Mouse (Mus musculus): ENCODE results near the gene Gm20498. TPM values are rescaled to one million over a fixed set of nuclear protein-coding genes. Genes with fewer than 3 reads are reported as not detected.
"Not testable (repeated sequence)": the region's sequence is repeated elsewhere in the genome, so short reads cannot be mapped to it uniquely, and the experiment has no call there.

The Gm20498 gene
- total RNA-seq (2022): 10 to 100 TPM; 40.0 to 48.0 (median 46.3) TPM

- DNase-seq (ENCODE audit: low spot score): peak; percentile 84
Measured at GRCm38 (mm10) chr12:81532316-81533028, at the start of gene Gm20498, which contains the start of gene Synj2bp. Gene Gm20498 (minus strand): TSS chr12:81532905. Gene Synj2bp (minus strand): TSS chr12:81532911.

DNA sequence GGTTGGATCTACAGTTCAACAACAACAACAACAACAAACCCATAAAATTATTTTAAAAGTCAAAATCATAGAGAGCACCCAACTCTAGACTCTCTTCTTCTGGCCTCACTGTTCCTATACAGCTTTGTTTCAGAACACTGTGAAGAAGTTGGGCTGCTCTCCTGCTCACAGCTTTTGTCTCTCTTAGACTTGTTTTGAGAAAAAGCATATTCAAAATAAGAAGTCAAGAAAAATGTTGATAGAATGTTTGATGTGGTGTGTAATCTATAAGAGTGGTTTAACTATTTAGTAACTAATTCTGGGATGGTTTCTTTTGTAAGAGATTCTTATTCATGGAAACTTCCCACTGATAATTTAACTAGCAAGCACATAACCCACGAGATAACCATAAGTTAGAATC, 35.7 kb upstream of the Gm20498 start, which contains the start of gene Adam21:
Adam21 (minus strand) TSS at position 101 of the 400 bp plus-strand sequence.
- no peak for DNase-seq (ENCODE audit: low spot score)

DNA sequence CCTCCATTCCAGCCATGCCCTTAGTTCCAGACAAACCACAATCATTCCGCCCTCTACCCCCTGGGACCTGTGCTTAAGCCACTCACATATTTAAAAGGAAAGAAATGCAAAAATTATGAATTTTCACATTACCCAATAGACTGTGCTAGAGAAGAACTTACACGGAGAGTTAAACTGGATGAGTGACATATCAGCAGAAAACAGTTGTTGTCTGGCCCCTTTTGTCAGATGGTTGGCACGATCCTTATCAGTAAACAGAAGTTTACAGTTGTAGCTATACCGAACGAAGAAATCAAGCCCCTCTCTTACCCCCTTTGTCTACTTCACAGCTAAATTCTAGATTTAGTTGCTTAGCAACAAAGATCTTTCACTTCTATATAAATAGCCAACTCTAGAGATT, 35.2 kb upstream of the Gm20498 start:
- no peak for DNase-seq (ENCODE audit: low spot score)

DNA sequence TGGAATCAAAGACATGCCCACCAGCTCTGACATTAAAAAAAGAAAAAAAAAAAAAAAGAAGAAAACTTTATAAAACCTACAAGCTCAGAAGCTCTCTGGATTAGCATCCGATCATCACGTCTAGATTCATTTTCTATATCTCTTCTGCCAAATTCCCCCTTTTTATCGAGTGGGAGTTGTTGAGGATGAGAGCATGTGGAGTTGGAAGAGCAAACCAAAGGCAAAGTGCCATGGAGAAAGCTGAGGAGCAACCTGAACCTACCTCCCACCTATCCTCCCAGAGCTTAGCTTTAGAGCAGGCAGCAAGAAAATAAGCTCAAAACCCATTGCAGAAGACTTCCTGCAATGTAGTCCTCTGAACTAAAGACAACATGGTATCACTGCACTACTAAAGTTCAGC, 31.5 kb upstream of the Gm20498 start:
- DNase-seq (ENCODE audit: low spot score): no peak

GRCm38 (mm10) chr12:81549286-81549685, 16.6 kb upstream of the Gm20498 start:
- DNase-seq (ENCODE audit: low spot score): no peak

DNA sequence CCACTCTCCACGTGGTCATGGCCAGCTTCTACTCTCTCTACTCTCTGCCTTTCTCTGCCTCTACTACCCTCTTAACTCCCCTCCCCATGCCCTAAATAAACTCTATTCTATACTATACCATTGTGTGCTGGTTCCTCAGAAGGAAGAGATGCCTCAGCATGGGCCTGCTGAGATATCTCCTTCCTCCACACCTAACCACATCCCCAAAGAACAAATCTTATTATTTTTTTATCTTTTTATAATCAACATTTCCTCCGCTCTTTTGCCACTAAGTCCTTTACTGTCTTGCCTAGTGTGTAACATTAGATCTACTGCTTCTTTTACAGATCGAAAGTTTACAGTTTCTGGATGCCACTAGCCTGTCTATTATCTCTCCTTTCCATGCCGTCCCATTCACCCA, 14.5 kb upstream of the Gm20498 start:
- no peak for DNase-seq (ENCODE audit: low spot score)

DNA sequence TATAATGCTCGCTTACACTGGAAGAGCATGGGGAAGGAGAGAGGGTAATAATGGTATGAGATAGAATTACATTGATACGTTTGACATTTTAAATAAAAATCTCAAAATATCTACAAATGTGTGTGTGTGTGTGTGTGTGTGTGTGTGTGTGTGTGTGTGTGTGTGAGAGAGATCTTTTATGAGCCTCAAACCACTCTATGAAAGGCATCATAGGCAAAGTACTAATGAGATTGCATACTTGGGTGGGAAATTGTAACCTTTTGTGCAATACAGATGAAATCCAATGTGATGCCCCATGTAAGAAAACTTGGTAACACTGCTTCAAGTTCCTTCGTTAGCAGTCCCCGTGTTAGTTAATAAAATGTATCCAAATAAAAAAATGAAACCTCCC, 319 bp upstream of the Gm20498 start:
- no peak for DNase-seq (ENCODE audit: low spot score)

GRCm38 (mm10) chr12:81530587-81530986, 2.1 kb downstream of the Gm20498 start:
- not testable (repeated sequence) for DNase-seq (ENCODE audit: low spot score)

GRCm38 (mm10) chr12:81496906-81497305, 35.8 kb downstream of the Gm20498 start:
- DNase-seq (ENCODE audit: low spot score): not testable (repeated sequence)

GRCm38 (mm10) chr12:81490491-81490890, 42.2 kb downstream of the Gm20498 start:
- DNase-seq (ENCODE audit: low spot score): no peak

- no peak for DNase-seq (ENCODE audit: low spot score)
Measured at GRCm38 (mm10) chr12:81485311-81485710, 47.4 kb downstream of the Gm20498 start.

DNA sequence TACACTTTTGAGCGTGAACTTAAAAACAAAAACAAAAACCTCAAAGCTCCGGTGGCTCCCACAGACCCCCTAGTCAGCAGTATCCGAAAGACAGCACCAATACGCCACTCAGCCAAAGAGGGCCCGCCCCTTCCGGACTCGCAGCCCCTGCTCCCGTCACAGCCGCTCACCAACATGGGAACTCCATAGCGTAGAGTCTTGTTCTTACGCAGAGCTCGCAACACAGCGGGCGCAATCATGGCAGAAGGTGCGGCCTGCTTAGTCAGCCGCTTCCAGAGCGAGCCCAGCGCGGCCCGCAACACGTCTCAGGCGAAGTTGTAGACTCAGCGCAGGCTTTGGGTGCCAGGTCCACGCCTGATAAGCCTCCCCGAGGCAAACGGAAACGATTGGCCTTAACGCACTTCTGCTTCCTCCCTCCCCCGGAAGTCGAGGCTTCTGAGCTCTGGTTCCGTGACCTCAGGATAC, 47.9 kb downstream of the Gm20498 start, which contains the start of gene Cox16:
Cox16 (minus strand) TSS at position 401 of the 465 bp plus-strand sequence.
- peak; percentile 91 for DNase-seq (ENCODE audit: low spot score)

- no peak for DNase-seq (ENCODE audit: low spot score)
Measured at GRCm38 (mm10) chr12:81484212-81484611, 48.5 kb downstream of the Gm20498 start.

GRCm38 (mm10) chr12:81483656-81484055, 49.0 kb downstream of the Gm20498 start:
- peak; percentile 1 for DNase-seq (ENCODE audit: low spot score)

GRCm38 (mm10) chr12:81459051-81459450, 73.7 kb downstream of the Gm20498 start:
- DNase-seq (ENCODE audit: low spot score): not testable (repeated sequence)

- not testable (repeated sequence) for DNase-seq (ENCODE audit: low spot score)
Measured at GRCm38 (mm10) chr12:81438985-81439384, 93.7 kb downstream of the Gm20498 start.

DNA sequence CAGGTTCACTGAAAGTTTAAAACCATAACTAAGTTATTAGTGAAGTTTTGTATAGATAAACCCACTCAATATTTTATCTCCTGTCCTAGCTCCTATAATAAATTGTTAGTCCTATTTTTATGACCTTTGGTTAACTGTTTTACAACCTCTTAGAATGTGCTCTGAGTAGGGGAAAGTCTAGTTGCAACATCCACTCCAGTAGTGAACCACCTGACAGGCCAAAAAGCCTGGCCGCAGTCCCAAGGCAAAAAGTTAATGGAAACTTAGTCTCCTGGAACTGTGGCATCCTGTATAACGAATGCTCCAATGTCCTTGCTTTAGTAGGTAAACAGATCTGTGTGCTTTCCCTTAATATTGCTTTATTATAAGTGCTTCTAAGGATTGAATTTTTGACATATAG, 97.9 kb downstream of the Gm20498 start:
- DNase-seq (ENCODE audit: low spot score): not testable (repeated sequence)

DNA sequence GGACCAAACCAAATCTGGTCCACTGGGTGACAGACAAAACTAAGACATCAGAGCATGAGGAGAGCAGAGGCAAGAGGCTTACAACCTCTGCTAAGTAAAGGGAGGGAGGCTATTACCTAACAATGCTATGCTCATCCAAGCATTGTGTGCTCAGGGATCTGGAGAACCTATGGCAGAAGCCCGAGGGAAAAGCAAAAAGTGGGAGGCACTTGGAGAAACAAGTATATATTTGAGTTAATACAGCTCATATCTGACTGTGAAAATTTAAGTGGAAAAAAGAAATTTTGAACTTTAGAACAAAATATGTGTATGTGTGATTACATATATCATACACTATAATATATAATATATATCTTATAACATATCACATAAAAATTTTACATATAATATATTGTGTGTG, 110.9 kb downstream of the Gm20498 start, which contains the start of gene Adam4:
Adam4 (minus strand) TSS at position 101 of the 400 bp plus-strand sequence.
- DNase-seq (ENCODE audit: low spot score): no peak

DNA sequence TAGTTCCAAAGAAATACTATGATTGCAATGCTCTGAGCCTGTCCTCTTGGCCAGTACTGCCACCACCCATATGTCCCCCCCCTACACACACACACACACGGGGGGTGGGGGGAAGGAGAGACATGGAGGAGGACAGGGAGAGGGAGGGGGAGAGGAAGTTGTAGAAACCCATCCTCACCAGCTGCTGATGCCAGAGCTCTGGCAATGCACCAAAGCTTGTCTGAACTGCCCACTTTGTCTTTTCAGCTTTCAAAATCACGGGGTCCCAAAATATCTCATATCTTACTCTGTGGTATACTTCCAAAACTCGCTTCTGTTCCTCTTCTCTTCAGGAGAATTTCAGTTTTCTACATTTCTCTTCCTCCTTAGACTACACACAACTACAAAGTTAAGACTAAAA, 119.5 kb downstream of the Gm20498 start:
- DNase-seq (ENCODE audit: low spot score): no peak

GRCm38 (mm10) chr12:81408966-81409365, 123.7 kb downstream of the Gm20498 start:
- no peak for DNase-seq (ENCODE audit: low spot score)

DNA sequence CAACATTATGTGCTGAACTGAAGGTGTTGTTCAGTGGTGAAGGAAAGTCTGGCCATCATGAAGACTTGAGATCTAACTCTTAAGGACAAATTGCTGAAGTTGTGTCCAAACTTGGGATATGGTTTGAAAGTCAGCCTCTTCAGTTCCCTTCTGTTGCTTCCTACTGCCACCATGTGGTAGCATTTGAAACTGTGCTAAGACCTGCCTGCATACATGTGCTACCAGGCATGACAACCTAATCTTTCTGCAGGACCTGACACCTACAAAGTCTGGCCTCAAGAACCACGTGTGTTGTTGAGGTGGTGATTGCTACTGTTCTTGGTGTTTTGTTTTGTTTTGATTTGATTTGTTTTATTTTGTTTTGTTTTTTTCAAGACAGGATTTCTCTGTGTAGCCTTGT, 130.5 kb downstream of the Gm20498 start:
- DNase-seq (ENCODE audit: low spot score): peak; percentile 38

- DNase-seq (ENCODE audit: low spot score): not testable (repeated sequence)
Measured at GRCm38 (mm10) chr12:81379364-81379763, 153.3 kb downstream of the Gm20498 start, which contains the start of gene Gm4787. Gene Gm4787 (minus strand): TSS chr12:81379464.

DNA sequence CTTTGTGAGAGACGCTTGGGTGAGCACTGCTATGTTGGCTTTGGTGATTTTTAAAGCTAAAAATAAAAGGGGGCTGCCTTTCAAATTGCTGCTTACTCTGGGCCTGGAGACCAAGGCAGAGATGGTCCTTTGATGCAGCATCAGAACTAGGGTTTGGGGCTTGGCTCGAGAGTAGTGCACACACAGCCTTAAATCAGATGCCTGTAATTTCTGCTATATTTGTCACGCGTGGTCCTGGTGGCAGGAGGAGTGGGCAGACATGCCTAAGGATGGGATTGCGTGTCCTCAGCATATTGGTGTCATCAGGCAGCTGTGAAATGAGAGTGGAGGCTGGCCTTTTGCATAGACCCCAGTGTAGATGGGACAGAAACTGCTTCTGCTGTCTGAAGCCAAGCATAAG, 198.9 kb downstream of the Gm20498 start:
- no peak for DNase-seq (ENCODE audit: low spot score)

All from heart, adult 8-10 months (tissue).